Mouse (Mus musculus): ENCODE measurements at regions not wholly inside any gene's neighbourhood (a gene's known extent, or its start where the extent isn't known, plus 50 kb on each side); places are given as distances from the start of the nearest gene placed in this dataset.

DNA sequence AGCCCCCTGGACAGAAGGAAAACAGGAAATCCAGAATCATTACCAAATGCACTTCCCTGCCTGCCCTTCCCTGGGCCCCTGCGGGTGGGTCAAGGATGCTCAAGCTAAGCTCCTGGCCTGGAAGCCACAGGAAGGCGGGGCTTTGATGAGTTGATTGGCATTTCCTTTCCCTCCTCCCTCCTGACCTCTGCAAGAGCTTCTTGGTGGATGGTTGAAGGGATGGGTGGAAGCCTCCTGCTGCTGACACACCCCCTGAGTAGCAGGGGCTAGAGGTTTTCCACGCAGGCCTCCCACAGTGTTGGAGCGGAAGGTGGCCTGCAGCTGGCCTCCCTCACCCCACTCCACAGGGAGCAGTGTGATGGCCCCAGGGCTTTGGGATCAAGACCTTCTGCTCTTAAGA, 239.5 kb downstream of the Sox9 start:
- TF ChIP-seq POLR2A (IDR thresholded peaks at IDR 0.05; ENCODE audit: low read depth, low read length) (no peak), CTCF (IDR thresholded peaks at IDR 0.05; ENCODE audit: borderline replicate concordance, insufficient read depth, low read length) (no peak)

Data from embryonic fibroblast, embryonic 13.5 days (primary cell).